8 mouse cellular contexts compared by ENCODE assay signal in genomic region chr4:63229991-63230581, GRCm38 (mm10). TPM values are rescaled to one million over a fixed set of nuclear protein-coding genes. Genes with fewer than 3 reads are reported as not detected.
DNase-seq lines count a peak whose midpoint lies in the region; ATAC-seq and TF ChIP-seq lines count a peak whose summit lies in the region.
"Had no signal": no experiment of that assay in that cellular context is flagged by ENCODE, and none has a peak within 500 bp of the region (broad histone marks: within the 10 kb centered on the region; RNA-seq: fewer than 3 reads in every experiment).

No protein-coding gene starts in this region.

- TF ChIP-seq CTCF in stomach, postnatal 0 days (IDR thresholded peaks at IDR 0.05; ENCODE audit: low read depth): no peak

- no peak for TF ChIP-seq EP300 in stomach, postnatal 0 days (optimal IDR thresholded peaks at IDR 0.05)

- H3K27ac ChIP-seq in neural tube, embryonic 13.5 days (replicated peaks): 0 out of 2 replicates have a peak overlapping the region, but pooled peaks have one; percentile 25
- H3K27ac ChIP-seq in hindbrain, embryonic 14.5 days: peak overlapping the region; percentile 50
- H3K27ac ChIP-seq in stomach, postnatal 0 days (replicated peaks): peak overlapping the region; percentile 24; the same call in 1 of the 2 replicates

- peaks cover 57% of the 10 kb centered on the region for H3K4me1 ChIP-seq in neural tube, embryonic 13.5 days (replicated peaks)
- peaks cover 21% of the 10 kb centered on the region for H3K4me1 ChIP-seq in hindbrain, embryonic 14.5 days (replicated peaks; ENCODE audit: control insufficient read depth, insufficient read depth, low read length)
- peaks cover 16% of the 10 kb centered on the region for H3K4me1 ChIP-seq in stomach, postnatal 0 days (replicated peaks; ENCODE audit: control insufficient read depth, insufficient read depth)

- DNase-seq in neural tube, embryonic 10.5 days (ENCODE audit: extremely low spot score, low spot score): no peak
- peak; percentile 68 to 73 for DNase-seq in cerebellum, postnatal 36 days
- peak; percentile 55 for DNase-seq in hindbrain, embryonic 14.5 days (ENCODE audit: low spot score)
- DNase-seq in stomach, postnatal 0 days (ENCODE audit: low spot score): no peak
- DNase-seq in frontal cortex, postnatal 25 days (ENCODE audit: low spot score in 2 of 2): no peak
- no peak for DNase-seq in urinary bladder, adult 2 months (ENCODE audit: low spot score)

- no peak overlapping the region for H3K9ac ChIP-seq in neural tube, embryonic 13.5 days
- no peak overlapping the region for H3K9ac ChIP-seq in hindbrain, embryonic 14.5 days
- H3K9ac ChIP-seq in stomach, postnatal 0 days (ENCODE audit: low read length): no peak overlapping the region

- WGBS in neural tube, embryonic 13.5 days: 45% methylated on average over 14 of the region's 14 CpGs
- WGBS in hindbrain, embryonic 14.5 days: 43% methylated on average over 14 of the region's 14 CpGs
- WGBS in stomach, postnatal 0 days: 74% methylated on average over 14 of the region's 14 CpGs

- ATAC-seq in neural tube, embryonic 13.5 days (ENCODE audit: low read depth): peak; percentile 41; the same call in 1 of the 2 replicates
- peak; percentile 59; the same call in 1 of the 2 replicates for ATAC-seq in hindbrain, embryonic 14.5 days (ENCODE audit: low FRiP score)
- no peak for ATAC-seq in stomach, postnatal 0 days (ENCODE audit: low FRiP score, low TSS enrichment)

- no peaks in the 10 kb centered on the region for H3K9me3 ChIP-seq in neural tube, embryonic 13.5 days
- H3K9me3 ChIP-seq in hindbrain, embryonic 14.5 days (ENCODE audit: control insufficient read depth, low read length): no peaks in the 10 kb centered on the region
- H3K9me3 ChIP-seq in stomach, postnatal 0 days (ENCODE audit: control insufficient read depth, low read length): no peaks in the 10 kb centered on the region

- no peaks in the 10 kb centered on the region for H3K36me3 ChIP-seq in neural tube, embryonic 13.5 days
- no peaks in the 10 kb centered on the region for H3K36me3 ChIP-seq in hindbrain, embryonic 14.5 days (replicated peaks; ENCODE audit: control insufficient read depth, insufficient read depth)
- H3K36me3 ChIP-seq in stomach, postnatal 0 days (ENCODE audit: control insufficient read depth, insufficient read depth, low read length): no peaks in the 10 kb centered on the region

- no peak overlapping the region for H3K4me2 ChIP-seq in neural tube, embryonic 13.5 days
- no peak overlapping the region for H3K4me2 ChIP-seq in hindbrain, embryonic 14.5 days (replicated peaks)
- H3K4me2 ChIP-seq in stomach, postnatal 0 days (replicated peaks; ENCODE audit: low read depth): no peak overlapping the region

- H3K4me3 ChIP-seq in neural tube, embryonic 13.5 days: no peak overlapping the region
- H3K4me3 ChIP-seq in hindbrain, embryonic 14.5 days (replicated peaks; ENCODE audit: low read length): no peak overlapping the region
- no peak overlapping the region for H3K4me3 ChIP-seq in stomach, postnatal 0 days (ENCODE audit: low read depth, low read length)
- H3K4me3 ChIP-seq: erythroblast, embryonic 14.5 days had no signal

- H3K27me3 ChIP-seq in neural tube, embryonic 13.5 days: no peaks in the 10 kb centered on the region
- H3K27me3 ChIP-seq in hindbrain, embryonic 14.5 days (ENCODE audit: control insufficient read depth, insufficient read depth, low read length): no peaks in the 10 kb centered on the region
- no peaks in the 10 kb centered on the region for H3K27me3 ChIP-seq in stomach, postnatal 0 days (ENCODE audit: control insufficient read depth, insufficient read depth, low read length)

RNA-seq across cellular contexts. Expression of gene Col27a1, which starts 16.3 kb away (rescaled TPM):
- 3.0 and 4.6 TPM in 2 replicates for polyA plus RNA-seq in neural tube, embryonic 13.5 days (2015; fragmentation: Nextera tagmentation; extraction: Ambion mirVana)
- polyA plus RNA-seq in hindbrain, embryonic 14.5 days (2014; fragmentation: Nextera tagmentation; extraction: Ambion mirVana): 2.0 and 2.6 TPM in 2 replicates
- 5.3 and 6.2 TPM in 2 replicates for polyA plus RNA-seq in stomach, postnatal 0 days (2015; fragmentation: Nextera tagmentation; extraction: Ambion mirVana)
- polyA plus RNA-seq in urinary bladder, adult 2 months (2012; rRNA removed): 12.3 and 13.3 TPM in 2 replicates

RNA-seq across cellular contexts. Expression of gene Kif12, which starts 58.2 kb away (rescaled TPM):
- polyA plus RNA-seq in neural tube, embryonic 13.5 days (2015; fragmentation: Nextera tagmentation; extraction: Ambion mirVana): not detected in 2 replicates
- 0.11 TPM in 1 of 2 replicates, not detected in the other for polyA plus RNA-seq in hindbrain, embryonic 14.5 days (2014; fragmentation: Nextera tagmentation; extraction: Ambion mirVana)
- 4.0 and 4.7 TPM in 2 replicates for polyA plus RNA-seq in stomach, postnatal 0 days (2015; fragmentation: Nextera tagmentation; extraction: Ambion mirVana)
- not detected in 2 replicates for polyA plus RNA-seq in urinary bladder, adult 2 months (2012; rRNA removed)
- polyA plus RNA-seq: erythroblast, embryonic 14.5 days had no signal

Comparison
In these comparisons a context has a peak if more than half of its experiments do, and no peak if none do; other contexts are left out.
1. DNase-seq: peak in cerebellum, postnatal 36 days (2 of 2) and hindbrain, embryonic 14.5 days (single experiment); none in neural tube, embryonic 10.5 days (single experiment), stomach, postnatal 0 days (single experiment), frontal cortex, postnatal 25 days (0 of 2) and urinary bladder, adult 2 months (single experiment).
2. Peak in every context shown above with its lines, with median percentiles within 50 percentile points of each other: H3K27ac ChIP-seq.